Mouse (Mus musculus) inflammation-experienced regulatory T-cells (primary cell): ENCODE measurements around the gene Pakap. TPM values are rescaled to one million over a fixed set of nuclear protein-coding genes. Genes with fewer than 3 reads are reported as not detected.

ENCODE experiments used
- polyA plus RNA-seq, 2 experiments: library from polyadenylated mRNA; unstranded; fragments of 100-300 nt; shearing (Covaris generic); gene quantifications; one replicate each; pipeline ENCODE4 v1.2.1; 2017

Pakap gene
- polyA plus RNA-seq = 1 to 10 TPM; 1.8 to 4.0 TPM

GRCm38 (mm10) chr4:57567666-57568206, at the start of gene Pakap:
Pakap (plus strand) TSS chr4:57568179.

GRCm38 (mm10) chr4:57717354-57717753, 149.4 kb downstream of the Pakap start, which contains the start of gene Akap2:
Akap2 (plus strand) TSS chr4:57717657.

GRCm38 (mm10) chr4:57916201-57916661, 348.3 kb downstream of the Pakap start, which contains the start of gene D630039A03Rik:
D630039A03Rik (minus strand) TSS chr4:57916297.

Other genes starting within 250 kb of the Pakap start
- gene Palm2, start 133.9 kb upstream of the Pakap start, polyA plus RNA-seq = under 1 TPM; 0.12 to 0.83 TPM
- 1 to 10 TPM; 2.0 to 3.2 TPM for gene Akap2, start 149.5 kb downstream of the Pakap start, polyA plus RNA-seq